Mouse (Mus musculus): ENCODE measurements around the gene Npc2.

- TF ChIP-seq TAL1 (IDR thresholded peaks at IDR 0.05; ENCODE audit: low read length) = peak; percentile 30; the same call in 1 of the 3 replicates
- TF ChIP-seq GATA1 (IDR thresholded peaks at IDR 0.05; ENCODE audit: low read length) = no peak
These were observed 63.0 kb downstream of the Npc2 start for GRCm38 (mm10) chr12:84709842-84710439.
